Mouse (Mus musculus): Measurements from ENCODE around the gene Nudt6. TPM values are rescaled to one million over a fixed set of nuclear protein-coding genes. Genes with fewer than 3 reads are reported as not detected.

Gene Nudt6
- polyA plus RNA-seq, 1 experiment = 9.3 TPM

- Histone ChIP-seq H3K4me1 (ENCODE audit: control insufficient read depth, insufficient read depth, low read length) (no peaks in the 10 kb centered on the region; the same call in 1 of the 2 replicates), H3K4me3 (replicated peaks; ENCODE audit: insufficient read depth, low read depth, low read length) (no peak overlapping the region), H3K27me3 (ENCODE audit: control insufficient read depth, insufficient read depth, low read length) (no peaks in the 10 kb centered on the region), H3K27ac (ENCODE audit: insufficient read depth, low read length) (no peak overlapping the region)
- TF ChIP-seq POLR2A (IDR thresholded peaks at IDR 0.05; ENCODE audit: borderline replicate concordance, insufficient read depth, low read length) (no peak), CTCF (IDR thresholded peaks at IDR 0.05; ENCODE audit: borderline replicate concordance, insufficient read depth, low read depth, low read length) (no peak)
- 50% methylated on average over 11 of the region's 11 CpGs for WGBS
- no peak for DNase-seq
These were observed 18.0 kb downstream of the Nudt6 start for GRCm38 (mm10) chr3:37401729-37402610.

- TF ChIP-seq CTCF (IDR thresholded peaks at IDR 0.05; ENCODE audit: borderline replicate concordance, insufficient read depth, low read depth, low read length) (no peak), POLR2A (IDR thresholded peaks at IDR 0.05; ENCODE audit: borderline replicate concordance, insufficient read depth, low read length) (no peak)
- 19% methylated on average over 7 of the region's 7 CpGs for WGBS
- H3K4me3 ChIP-seq (replicated peaks; ENCODE audit: insufficient read depth, low read depth, low read length) = no peak overlapping the region
- H3K27me3 ChIP-seq (ENCODE audit: control insufficient read depth, insufficient read depth, low read length) = no peaks in the 10 kb centered on the region
- no peak overlapping the region for H3K27ac ChIP-seq (ENCODE audit: insufficient read depth, low read length)
- peak; percentile 15 to 25 for DNase-seq
- no peaks in the 10 kb centered on the region; the same call in 1 of the 2 replicates for H3K4me1 ChIP-seq (ENCODE audit: control insufficient read depth, insufficient read depth, low read length)
These were observed 21.2 kb downstream of the Nudt6 start for GRCm38 (mm10) chr3:37398661-37399395.

- TF ChIP-seq POLR2A (IDR thresholded peaks at IDR 0.05; ENCODE audit: borderline replicate concordance, insufficient read depth, low read length) (no peak), CTCF (IDR thresholded peaks at IDR 0.05; ENCODE audit: borderline replicate concordance, insufficient read depth, low read depth, low read length) (no peak)
- Histone ChIP-seq H3K4me1 (ENCODE audit: control insufficient read depth, insufficient read depth, low read length) (no peaks in the 10 kb centered on the region; the same call in 1 of the 2 replicates), H3K4me3 (replicated peaks; ENCODE audit: insufficient read depth, low read depth, low read length) (no peak overlapping the region), H3K27me3 (ENCODE audit: control insufficient read depth, insufficient read depth, low read length) (no peaks in the 10 kb centered on the region), H3K27ac (ENCODE audit: insufficient read depth, low read length) (no peak overlapping the region)
- WGBS = 75% methylated on average over 3 of the region's 3 CpGs
- DNase-seq = no peak
These were observed 22.4 kb downstream of the Nudt6 start for GRCm38 (mm10) chr3:37397646-37398045.

DNA sequence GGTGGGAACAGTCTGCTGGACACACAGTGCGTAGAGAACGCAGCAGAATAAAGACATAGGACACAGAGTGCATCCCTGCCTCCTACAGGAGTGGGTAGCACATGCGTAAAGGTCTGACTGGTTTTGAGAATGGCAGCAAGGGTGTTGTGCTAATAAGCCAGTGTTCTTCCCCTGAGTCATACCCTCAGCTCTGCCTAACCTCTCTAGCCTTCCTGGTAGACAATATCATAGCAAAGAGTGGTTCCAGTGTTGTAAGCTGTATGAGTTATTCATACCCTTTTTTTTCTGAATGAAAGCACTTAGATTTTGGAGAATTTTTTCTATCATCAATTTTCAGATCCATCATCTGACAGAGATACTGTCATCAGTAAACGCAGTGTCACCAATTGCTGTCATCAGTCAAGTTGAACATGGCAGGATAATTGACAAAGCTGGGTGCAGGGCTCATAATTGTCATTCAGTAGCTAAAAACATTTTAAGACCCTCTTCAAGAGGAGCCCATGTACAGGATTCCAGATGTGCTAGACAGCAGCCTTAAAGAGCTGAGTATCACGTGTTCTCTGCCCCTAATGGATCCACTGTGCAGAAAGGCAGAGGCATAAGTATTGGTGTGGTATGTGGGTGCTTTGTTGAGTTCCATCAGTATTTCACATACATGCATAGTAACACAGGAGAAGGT, 22.9 kb downstream of the Nudt6 start:
- no peak for TF ChIP-seq CTCF (IDR thresholded peaks at IDR 0.05; ENCODE audit: borderline replicate concordance, insufficient read depth, low read depth, low read length)
- no peak for TF ChIP-seq POLR2A (IDR thresholded peaks at IDR 0.05; ENCODE audit: borderline replicate concordance, insufficient read depth, low read length)
- WGBS = 98% methylated on average over 5 of the region's 5 CpGs
- Histone ChIP-seq H3K4me3 (replicated peaks; ENCODE audit: insufficient read depth, low read depth, low read length) (no peak overlapping the region), H3K27me3 (ENCODE audit: control insufficient read depth, insufficient read depth, low read length) (no peaks in the 10 kb centered on the region), H3K4me1 (ENCODE audit: control insufficient read depth, insufficient read depth, low read length) (no peaks in the 10 kb centered on the region; the same call in 1 of the 2 replicates), H3K27ac (ENCODE audit: insufficient read depth, low read length) (no peak overlapping the region)
- DNase-seq = no peak

GRCm38 (mm10) chr3:37387310-37387709, 32.7 kb downstream of the Nudt6 start:
- TF ChIP-seq CTCF (IDR thresholded peaks at IDR 0.05; ENCODE audit: borderline replicate concordance, insufficient read depth, low read depth, low read length) (no peak), POLR2A (IDR thresholded peaks at IDR 0.05; ENCODE audit: borderline replicate concordance, insufficient read depth, low read length) (no peak)
- Histone ChIP-seq H3K4me1 (ENCODE audit: control insufficient read depth, insufficient read depth, low read length) (no peaks in the 10 kb centered on the region), H3K4me3 (replicated peaks; ENCODE audit: insufficient read depth, low read depth, low read length) (no peak overlapping the region), H3K27ac (ENCODE audit: insufficient read depth, low read length) (no peak overlapping the region), H3K27me3 (ENCODE audit: control insufficient read depth, insufficient read depth, low read length) (no peaks in the 10 kb centered on the region)
- WGBS = 91% methylated on average over 6 of the region's 6 CpGs
- DNase-seq = no peak

DNA sequence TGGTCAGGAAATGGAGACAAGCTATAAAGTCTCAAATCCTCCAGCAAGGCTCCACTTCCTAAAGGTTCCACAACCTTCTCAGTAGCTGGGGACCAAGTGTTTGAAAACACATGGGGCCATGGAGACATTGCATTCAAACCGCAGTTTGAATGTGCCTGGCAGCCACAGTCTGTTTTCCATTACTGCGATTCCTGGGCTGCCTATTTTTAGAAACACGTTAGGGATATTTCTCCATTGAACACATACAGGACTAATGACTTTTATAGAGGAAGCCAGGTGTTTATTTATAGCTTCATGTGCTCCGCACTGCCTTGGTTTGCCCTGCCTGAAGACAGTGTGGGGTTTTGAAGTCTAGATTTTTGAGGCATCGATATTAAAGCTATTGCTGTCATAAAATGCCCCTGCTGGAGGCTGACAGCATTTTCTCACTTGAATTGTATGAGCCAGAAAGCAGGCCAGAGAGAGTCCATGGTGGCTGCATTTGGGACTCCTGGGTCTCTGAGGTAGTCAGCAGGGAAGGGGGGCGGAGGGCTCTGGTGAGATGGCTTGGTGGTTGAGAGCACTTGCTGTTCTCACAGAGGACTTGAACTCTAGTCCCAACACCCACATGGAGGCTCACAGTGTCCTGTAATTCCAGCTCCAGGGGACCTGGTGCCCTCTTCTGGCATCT, 36.8 kb downstream of the Nudt6 start:
- Histone ChIP-seq H3K4me3 (replicated peaks; ENCODE audit: insufficient read depth, low read depth, low read length) (no peak overlapping the region), H3K4me1 (ENCODE audit: control insufficient read depth, insufficient read depth, low read length) (no peaks in the 10 kb centered on the region), H3K27ac (ENCODE audit: insufficient read depth, low read length) (no peak overlapping the region), H3K27me3 (ENCODE audit: control insufficient read depth, insufficient read depth, low read length) (no peaks in the 10 kb centered on the region)
- DNase-seq = no peak
- 74% methylated on average over 6 of the region's 6 CpGs for WGBS
- TF ChIP-seq CTCF (IDR thresholded peaks at IDR 0.05; ENCODE audit: borderline replicate concordance, insufficient read depth, low read depth, low read length) (no peak), POLR2A (IDR thresholded peaks at IDR 0.05; ENCODE audit: borderline replicate concordance, insufficient read depth, low read length) (no peak)

DNA sequence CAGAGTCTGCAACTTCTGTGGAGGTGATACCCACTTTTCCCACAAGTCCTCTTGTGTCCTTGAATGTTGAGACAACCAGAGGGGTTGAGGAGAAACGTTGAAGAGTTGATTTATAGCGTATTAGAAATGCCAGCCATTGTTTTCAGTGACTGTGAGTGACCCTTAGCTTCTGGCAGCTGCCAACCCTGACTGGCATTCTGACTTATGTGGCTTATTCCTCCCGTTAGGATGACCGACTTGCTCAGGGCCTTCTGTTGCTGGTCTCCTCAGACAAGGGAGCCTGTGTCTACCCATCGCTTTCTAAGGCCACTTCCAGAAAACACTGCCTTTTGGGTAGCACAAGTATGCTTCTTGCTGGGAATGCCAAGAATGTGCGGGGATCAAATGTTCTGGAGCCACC, 38.6 kb downstream of the Nudt6 start:
- DNase-seq = no peak
- H3K4me3 ChIP-seq (replicated peaks; ENCODE audit: insufficient read depth, low read depth, low read length) = no peak overlapping the region
- H3K4me1 ChIP-seq (ENCODE audit: control insufficient read depth, insufficient read depth, low read length) = no peaks in the 10 kb centered on the region
- TF ChIP-seq POLR2A (IDR thresholded peaks at IDR 0.05; ENCODE audit: borderline replicate concordance, insufficient read depth, low read length) (no peak), CTCF (IDR thresholded peaks at IDR 0.05; ENCODE audit: borderline replicate concordance, insufficient read depth, low read depth, low read length) (no peak)
- no peak overlapping the region for H3K27ac ChIP-seq (ENCODE audit: insufficient read depth, low read length)
- WGBS = 55% methylated on average over 6 of the region's 6 CpGs
- H3K27me3 ChIP-seq (ENCODE audit: control insufficient read depth, insufficient read depth, low read length) = no peaks in the 10 kb centered on the region
